Mouse (Mus musculus): ENCODE results near the gene Telo2.

DNA sequence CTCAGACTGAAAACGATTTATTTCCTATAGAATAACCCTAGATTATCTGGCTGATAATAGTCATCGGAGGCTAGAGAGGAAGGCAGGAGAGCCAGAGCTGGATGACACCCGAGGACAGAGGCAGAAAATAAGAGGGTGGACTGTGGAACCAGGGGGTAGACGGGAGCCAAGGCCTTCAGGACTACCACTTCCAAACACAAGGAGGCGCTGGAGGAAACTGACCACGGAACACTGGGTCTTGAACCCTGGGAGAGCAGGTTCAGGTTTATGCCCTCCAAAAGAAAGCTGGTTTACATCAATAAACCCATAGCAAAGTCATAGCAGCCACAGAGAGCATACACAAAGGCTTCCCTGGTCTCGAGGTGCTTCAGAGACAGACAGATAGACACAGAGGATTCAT, 8.2 kb upstream of the Telo2 start:
- no peak for TF ChIP-seq CTCF (IDR thresholded peaks at IDR 0.05; ENCODE audit: extremely low read depth, insufficient read depth, low read length)
- no peak for TF ChIP-seq POLR2A (IDR thresholded peaks at IDR 0.05; ENCODE audit: extremely low read depth, insufficient read depth, low read length)

Data from cortical plate, adult 2 months (tissue).